In the genomic region with DNA sequence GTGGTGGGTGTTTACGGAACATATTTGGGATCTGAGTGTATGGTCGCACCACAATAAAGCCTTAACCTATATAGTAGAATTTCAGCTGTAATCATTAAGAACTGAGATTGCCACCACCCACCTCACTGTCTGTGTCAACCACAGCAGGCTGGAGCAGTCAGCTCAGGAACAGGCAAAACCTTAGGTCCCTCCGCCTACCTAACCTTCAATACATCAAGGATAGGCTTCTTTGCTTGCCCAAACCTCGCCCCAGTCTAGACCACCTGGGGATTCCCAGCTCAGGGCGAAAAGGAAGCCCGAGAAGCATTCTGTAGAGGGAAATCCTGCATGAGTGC, we compare ENCODE assay signal across 8 mouse cellular contexts. TPM values are rescaled to one million over a fixed set of nuclear protein-coding genes. Genes with fewer than 3 reads are reported as not detected.
DNase-seq lines count a peak whose midpoint lies in the region; ATAC-seq and TF ChIP-seq lines count a peak whose summit lies in the region.
"Had no signal": no experiment of that assay in that cellular context is flagged by ENCODE, and none has a peak within 500 bp of the region (broad histone marks: within the 10 kb centered on the region; RNA-seq: fewer than 3 reads in every experiment).

No protein-coding gene starts in this region.

- ATAC-seq in embryonic facial prominence, embryonic 15.5 days (ENCODE audit: insufficient number of reproducible peaks, low FRiP score, low TSS enrichment, low read depth) = 0 out of 2 replicates have a peak, but pooled peaks have one; percentile 22
- ATAC-seq in limb, embryonic 11.5 days (ENCODE audit: insufficient number of reproducible peaks, low FRiP score, low TSS enrichment, low read depth) = no peak; the same call in 1 of the 2 replicates
- ATAC-seq in neural tube, embryonic 15.5 days (ENCODE audit: low FRiP score) = no peak

- no peaks in the 10 kb centered on the region for H3K9me3 ChIP-seq in embryonic facial prominence, embryonic 15.5 days (replicated peaks)
- H3K9me3 ChIP-seq in limb, embryonic 11.5 days (ENCODE audit: control insufficient read depth, low read length) = no peaks in the 10 kb centered on the region
- no peaks in the 10 kb centered on the region for H3K9me3 ChIP-seq in neural tube, embryonic 15.5 days (replicated peaks)

- H3K4me3 ChIP-seq in lung, adult 2 months (replicated peaks; ENCODE audit: extremely low read depth, low read depth, low read length) = peak overlapping the region; percentile 65
- H3K4me3 ChIP-seq in embryonic facial prominence, embryonic 15.5 days (replicated peaks) = peak overlapping the region; percentile 69
- peak overlapping the region; percentile 59 for H3K4me3 ChIP-seq in limb, embryonic 11.5 days (ENCODE audit: low read depth, low read length)
- H3K4me3 ChIP-seq in neural tube, embryonic 15.5 days (replicated peaks) = peak overlapping the region; percentile 58

- TF ChIP-seq CTCF in lung, adult 2 months (IDR thresholded peaks at IDR 0.05; ENCODE audit: insufficient read depth, low read length) = no peak; the same call in 1 of the 2 replicates

- H3K27ac ChIP-seq in embryonic facial prominence, embryonic 15.5 days (replicated peaks) = no peak overlapping the region
- H3K27ac ChIP-seq in limb, embryonic 11.5 days (replicated peaks; ENCODE audit: low read depth, low read length) = no peak overlapping the region
- H3K27ac ChIP-seq in neural tube, embryonic 15.5 days (replicated peaks) = no peak overlapping the region

- DNase-seq in lung, adult 2 months = no peak
- DNase-seq in lung, postnatal 36 days = no peak
- DNase-seq in limb, embryonic 11.5 days (ENCODE audit: low spot score) = no peak
- DNase-seq in adrenal gland, postnatal 36 days = no peak
- DNase-seq in left cerebral cortex, adult 11 months (ENCODE audit: low spot score) = no peak

- peaks cover 9% of the 10 kb centered on the region; the same call in 1 of the 2 replicates for H3K36me3 ChIP-seq in embryonic facial prominence, embryonic 15.5 days
- no peaks in the 10 kb centered on the region; the same call in 1 of the 2 replicates for H3K36me3 ChIP-seq in limb, embryonic 11.5 days (ENCODE audit: control insufficient read depth, insufficient read depth, low read length)
- H3K36me3 ChIP-seq in neural tube, embryonic 15.5 days = peaks cover 12% of the 10 kb centered on the region

- peaks cover 7% of the 10 kb centered on the region for H3K4me1 ChIP-seq in lung, adult 2 months (ENCODE audit: control insufficient read depth, insufficient read depth, low read length)
- peaks cover 13% of the 10 kb centered on the region for H3K4me1 ChIP-seq in embryonic facial prominence, embryonic 15.5 days
- peaks cover 6% of the 10 kb centered on the region; the same call in 1 of the 2 replicates for H3K4me1 ChIP-seq in limb, embryonic 11.5 days (ENCODE audit: control insufficient read depth, insufficient read depth, low read length)
- peaks cover 34% of the 10 kb centered on the region for H3K4me1 ChIP-seq in neural tube, embryonic 15.5 days

- H3K4me2 ChIP-seq in embryonic facial prominence, embryonic 15.5 days (replicated peaks) = peak overlapping the region; percentile 96
- peak overlapping the region; percentile 93 for H3K4me2 ChIP-seq in limb, embryonic 11.5 days (ENCODE audit: low read depth, severe bottlenecking)
- H3K4me2 ChIP-seq in neural tube, embryonic 15.5 days = peak overlapping the region; percentile 97

- H3K9ac ChIP-seq in embryonic facial prominence, embryonic 15.5 days = peak overlapping the region; percentile 57; the same call in 1 of the 2 replicates
- H3K9ac ChIP-seq in limb, embryonic 11.5 days (ENCODE audit: low read length) = peak overlapping the region; percentile 82; the same call in 1 of the 2 replicates
- H3K9ac ChIP-seq in neural tube, embryonic 15.5 days (replicated peaks) = peak overlapping the region; percentile 71

- WGBS in lung, adult 2 months = 48% methylated on average over 6 of the region's 6 CpGs
- WGBS in embryonic facial prominence, embryonic 15.5 days = 42% methylated on average over 6 of the region's 6 CpGs
- WGBS in limb, embryonic 11.5 days = 44% methylated on average over 6 of the region's 6 CpGs
- 44% methylated on average over 6 of the region's 6 CpGs for WGBS in neural tube, embryonic 15.5 days

- H3K27me3 ChIP-seq in embryonic facial prominence, embryonic 15.5 days = no peaks in the 10 kb centered on the region
- no peaks in the 10 kb centered on the region for H3K27me3 ChIP-seq in limb, embryonic 11.5 days (ENCODE audit: control insufficient read depth, insufficient read depth, low read length)
- no peaks in the 10 kb centered on the region for H3K27me3 ChIP-seq in neural tube, embryonic 15.5 days (replicated peaks)

- TF ChIP-seq POLR2A in lung, adult 2 months (IDR thresholded peaks at IDR 0.05; ENCODE audit: borderline replicate concordance, extremely low read depth, low read depth, low read length) = no peak

RNA-seq across cellular contexts. Expression of a gene that starts 0.3 kb away (rescaled TPM):
- polyA plus RNA-seq in lung, adult 2 months (2012; rRNA removed) = 1.5 and 2.4 TPM in 2 replicates
- 4.6 and 4.9 TPM in 2 replicates for polyA plus RNA-seq in embryonic facial prominence, embryonic 15.5 days (2015; fragmentation: Nextera tagmentation; extraction: Ambion mirVana)
- 9.4 and 10.2 TPM in 2 replicates for polyA plus RNA-seq in limb, embryonic 11.5 days (2014; fragmentation: Nextera tagmentation; extraction: Ambion mirVana)
- polyA plus RNA-seq in neural tube, embryonic 15.5 days (2015; fragmentation: Nextera tagmentation; extraction: Ambion mirVana) = 5.8 and 6.6 TPM in 2 replicates
- total RNA-seq in adrenal gland, postnatal 36 days (2021) = 1 to 10 TPM; 4.6 to 7.1 TPM

RNA-seq across cellular contexts. Expression of a gene that starts 22.6 kb away (rescaled TPM):
- polyA plus RNA-seq in lung, adult 2 months (2012; rRNA removed) = 104 and 115 TPM in 2 replicates
- polyA plus RNA-seq in embryonic facial prominence, embryonic 15.5 days (2015; fragmentation: Nextera tagmentation; extraction: Ambion mirVana) = 137 and 141 TPM in 2 replicates
- polyA plus RNA-seq in limb, embryonic 11.5 days (2014; fragmentation: Nextera tagmentation; extraction: Ambion mirVana) = 113 and 119 TPM in 2 replicates
- 139 and 142 TPM in 2 replicates for polyA plus RNA-seq in neural tube, embryonic 15.5 days (2015; fragmentation: Nextera tagmentation; extraction: Ambion mirVana)
- 100 to 1,000 TPM; 156 to 171 TPM for total RNA-seq in adrenal gland, postnatal 36 days (2021)

RNA-seq across cellular contexts. Expression of a gene that starts 51.4 kb away (rescaled TPM):
- 0.10 TPM in 1 of 2 replicates, not detected in the other for polyA plus RNA-seq in lung, adult 2 months (2012; rRNA removed)
- not detected in 2 replicates for polyA plus RNA-seq in embryonic facial prominence, embryonic 15.5 days (2015; fragmentation: Nextera tagmentation; extraction: Ambion mirVana)
- not detected in 2 replicates for polyA plus RNA-seq in limb, embryonic 11.5 days (2014; fragmentation: Nextera tagmentation; extraction: Ambion mirVana)
- polyA plus RNA-seq in neural tube, embryonic 15.5 days (2015; fragmentation: Nextera tagmentation; extraction: Ambion mirVana) = not detected in 2 replicates
- not detected for total RNA-seq in adrenal gland, postnatal 36 days (2021)
- total RNA-seq: heart, postnatal 25 days had no signal
